Mouse (Mus musculus) natural killer cell, adult 2 months (primary cell): ENCODE results near the gene Ccdc154.

ENCODE experiments used
- DNase-seq, 2 experiments: peaks; one replicate each; pipeline ENCODE4 v3.0.0; 2022; ENCODE audit warnings: low spot score in 2 of 2

The Ccdc154 gene

DNA sequence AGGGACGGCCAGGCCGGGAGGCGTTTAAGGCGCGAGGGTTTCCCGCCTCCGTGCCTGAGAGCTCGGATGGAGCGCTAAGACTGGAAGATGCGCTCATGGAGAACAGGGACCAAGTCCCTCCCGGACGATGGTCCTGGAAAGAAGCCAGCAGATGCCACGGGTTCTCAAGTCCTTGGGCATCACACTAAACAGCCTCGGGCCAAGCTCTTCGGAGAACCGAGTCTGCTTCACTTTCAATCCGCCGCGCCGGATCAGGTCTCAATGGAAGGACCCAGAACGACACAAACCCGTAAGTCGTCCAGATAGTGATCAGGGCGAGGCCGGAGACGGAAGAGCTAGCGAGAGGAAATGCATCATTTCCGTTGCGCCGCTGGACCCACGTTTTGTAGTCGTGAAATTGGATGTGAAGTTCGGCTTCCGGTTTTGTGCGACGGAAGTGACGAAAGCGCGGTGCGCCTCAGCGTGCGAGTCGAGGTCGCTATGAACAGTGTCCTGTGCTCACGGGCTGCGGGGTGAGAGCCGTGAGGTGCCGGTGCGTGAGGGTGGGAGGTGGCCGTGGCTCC, 21.9 kb downstream of the Ccdc154 start, which contains the start of gene BC003965:
BC003965 (plus strand) TSS at position 426 of the 563 bp plus-strand sequence.
- DNase-seq, result peak; percentile 96 to 97

DNA sequence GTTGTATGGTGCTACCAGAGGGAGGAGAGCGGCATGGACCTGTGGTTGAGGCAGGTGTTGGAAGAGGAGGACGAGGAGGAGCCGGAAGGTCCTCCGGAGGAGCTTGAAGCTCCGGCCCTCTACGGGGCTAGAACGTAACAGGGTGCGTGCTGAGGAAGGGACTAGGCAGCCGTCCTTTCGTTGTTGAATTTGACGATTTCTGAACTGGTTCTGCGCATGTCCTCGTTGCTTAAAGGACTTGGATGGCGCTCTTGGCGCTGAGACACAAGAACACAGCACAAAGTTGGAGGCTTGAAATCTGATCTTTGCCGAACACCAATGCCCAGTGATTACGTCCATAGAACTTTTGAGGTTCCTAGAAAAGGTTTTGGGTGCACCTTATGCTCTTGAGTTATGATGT, 22.7 kb downstream of the Ccdc154 start:
- DNase-seq, result no peak

DNA sequence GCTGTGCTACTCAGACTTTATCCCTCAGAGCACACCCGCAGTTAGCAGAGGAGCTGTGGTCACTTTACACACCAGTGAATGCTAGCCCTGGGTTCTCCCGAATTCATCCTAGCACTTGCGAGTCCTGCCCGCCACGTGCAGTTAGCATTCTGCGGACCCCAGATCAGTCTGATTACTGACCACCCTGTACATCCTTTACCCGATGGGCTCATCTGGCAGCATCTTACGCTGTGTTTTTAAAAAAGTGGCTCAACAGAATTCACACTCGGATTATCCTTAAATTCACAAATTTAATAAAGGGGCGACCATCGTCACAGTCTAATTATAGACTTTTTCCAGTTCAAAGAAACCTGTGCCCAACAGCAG, 25.5 kb downstream of the Ccdc154 start:
- DNase-seq, result no peak

DNA sequence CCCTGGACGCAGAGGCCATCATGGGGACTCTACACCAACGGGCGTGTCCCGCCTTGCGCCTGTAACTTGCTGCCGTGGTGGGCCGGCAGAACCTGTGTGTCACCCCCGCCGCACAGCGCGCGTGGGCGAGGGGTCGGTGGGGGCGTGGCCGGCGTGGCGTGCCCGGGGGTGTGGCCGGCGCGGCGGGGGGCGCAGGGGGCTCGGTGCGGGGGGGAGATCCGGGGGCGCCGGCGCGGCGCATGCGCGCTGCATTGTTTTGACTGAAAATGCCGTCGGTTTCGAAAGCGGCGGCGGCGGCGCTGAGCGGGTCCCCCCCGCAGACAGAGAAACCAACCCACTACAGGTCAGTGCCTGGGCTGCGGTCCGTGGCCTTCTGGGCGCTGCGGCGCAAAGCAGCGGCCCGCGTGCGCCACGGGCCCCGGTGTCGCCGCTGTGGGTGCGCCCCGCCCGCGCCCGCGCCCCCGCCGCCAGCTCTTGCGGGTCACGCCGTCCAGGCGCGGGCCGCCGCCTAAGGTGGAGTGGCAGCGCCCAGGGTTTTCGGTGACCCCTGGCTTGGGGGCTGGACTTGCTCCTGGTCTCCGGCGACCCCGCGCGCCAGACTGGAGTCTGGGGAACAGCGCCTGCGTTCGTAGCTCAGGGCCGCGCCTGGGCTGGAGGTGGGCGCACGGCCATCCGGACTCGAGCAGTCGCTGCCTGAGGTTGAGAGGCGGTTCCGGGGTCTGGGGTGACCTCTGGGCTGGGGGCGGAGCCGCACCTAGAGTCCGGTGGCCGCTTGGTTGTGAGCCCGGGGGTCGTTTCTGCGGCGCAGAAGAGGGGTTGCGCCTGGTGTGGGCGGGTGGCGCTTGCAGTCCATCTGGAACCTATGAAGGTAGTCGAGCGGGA, 26.1 kb downstream of the Ccdc154 start, which contains the start of gene Unkl:
Unkl (plus strand) TSS at position 248 of the 882 bp plus-strand sequence.
- peak; percentile 82 for DNase-seq

DNA sequence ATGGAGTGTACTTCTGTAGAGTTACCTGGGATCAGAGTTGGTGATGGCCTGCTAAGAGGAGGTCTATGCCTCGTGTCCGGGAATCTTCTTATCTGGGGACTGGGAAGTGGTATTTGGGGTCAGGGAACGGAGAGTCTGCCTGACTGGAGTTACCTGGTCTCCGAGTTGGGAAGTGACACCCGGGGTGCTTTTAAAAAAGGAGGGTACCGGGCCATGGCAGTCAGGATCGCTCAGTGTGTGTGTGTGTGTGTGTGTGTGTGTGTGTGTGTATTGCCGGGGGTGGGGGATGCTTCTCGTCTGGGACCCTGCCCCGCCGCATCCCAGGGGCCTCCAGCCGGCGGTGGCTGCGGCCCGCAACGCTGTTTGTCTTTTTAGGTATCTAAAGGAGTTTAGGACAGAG, 26.8 kb downstream of the Ccdc154 start:
- DNase-seq, result no peak

DNA sequence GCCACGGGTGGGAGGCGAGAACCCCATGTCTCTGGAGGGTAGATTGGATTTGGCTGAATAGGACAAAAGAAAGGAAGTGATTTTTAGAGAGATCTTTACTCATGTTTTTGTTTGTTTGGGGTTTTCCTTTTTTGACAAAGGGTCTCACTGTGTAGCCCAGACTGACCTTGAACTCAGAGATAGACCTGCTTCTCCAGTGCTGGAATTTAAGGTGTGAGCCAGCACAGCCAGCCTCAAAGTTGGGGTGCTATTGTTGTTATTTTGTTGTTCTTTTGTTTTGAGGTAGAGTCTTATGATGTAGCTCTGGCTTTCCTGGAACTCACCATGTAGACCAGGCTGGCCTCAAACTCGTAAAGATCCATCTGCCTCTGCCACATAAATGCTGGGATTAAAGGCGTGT, 40.1 kb downstream of the Ccdc154 start:
- no peak for DNase-seq

DNA sequence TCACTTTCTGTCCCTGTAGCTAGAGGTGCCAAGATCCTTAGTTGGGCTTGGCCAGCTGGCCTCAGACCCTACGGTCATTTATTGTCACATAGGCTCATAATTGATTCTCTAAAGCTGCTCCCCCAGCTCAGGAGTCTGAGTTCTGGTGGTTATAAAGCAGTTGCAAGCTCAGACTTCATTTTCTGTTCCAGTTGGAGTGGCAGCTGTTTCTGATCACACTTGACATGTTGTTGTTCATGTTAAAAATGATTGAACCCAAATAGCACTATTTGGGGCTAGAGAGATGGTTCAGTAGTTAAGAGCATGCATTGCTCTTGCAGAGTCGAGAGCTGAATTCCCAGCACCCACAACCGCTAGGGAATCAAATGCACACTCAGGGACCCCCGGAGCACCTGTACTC, 47.7 kb downstream of the Ccdc154 start:
- DNase-seq, result no peak

DNA sequence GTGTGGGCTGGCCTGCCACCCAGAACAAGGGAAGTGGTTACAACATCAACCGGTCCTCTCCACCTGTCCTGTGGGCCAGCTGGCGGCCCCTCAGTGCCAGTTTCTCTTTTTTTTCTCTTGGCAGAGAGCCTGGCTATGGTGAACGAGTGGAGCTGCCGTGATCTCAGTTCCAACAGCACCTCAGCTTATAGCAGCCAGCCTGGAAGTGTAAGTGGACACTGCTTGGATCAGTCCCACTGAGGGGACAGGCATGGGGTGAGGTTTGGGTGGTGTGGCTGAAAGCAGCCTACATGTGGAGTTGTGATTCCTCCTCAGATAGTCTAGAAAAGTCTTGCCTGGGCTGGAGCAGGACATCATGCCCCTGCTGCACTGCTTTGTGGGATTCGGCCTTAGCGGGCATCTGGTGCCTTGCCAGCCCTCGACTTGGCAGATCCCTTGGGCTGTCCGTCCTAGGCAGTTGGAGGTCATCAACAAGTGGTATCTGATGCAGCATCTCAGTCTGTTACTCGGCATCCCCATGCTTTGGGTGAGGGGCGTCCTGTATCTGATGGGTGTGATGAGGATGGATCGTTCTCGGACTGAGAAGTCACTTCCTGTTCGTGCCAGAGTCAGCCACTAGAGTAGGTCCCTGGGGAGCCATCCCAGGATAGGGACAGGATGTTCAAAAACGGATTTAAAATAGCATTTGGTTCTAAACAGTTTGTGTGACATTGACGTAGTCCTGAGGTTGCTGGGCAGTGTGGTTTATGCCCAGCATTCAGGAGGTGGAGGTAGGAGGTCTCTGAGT, 48.6 kb downstream of the Ccdc154 start:
- DNase-seq, result no peak

DNA sequence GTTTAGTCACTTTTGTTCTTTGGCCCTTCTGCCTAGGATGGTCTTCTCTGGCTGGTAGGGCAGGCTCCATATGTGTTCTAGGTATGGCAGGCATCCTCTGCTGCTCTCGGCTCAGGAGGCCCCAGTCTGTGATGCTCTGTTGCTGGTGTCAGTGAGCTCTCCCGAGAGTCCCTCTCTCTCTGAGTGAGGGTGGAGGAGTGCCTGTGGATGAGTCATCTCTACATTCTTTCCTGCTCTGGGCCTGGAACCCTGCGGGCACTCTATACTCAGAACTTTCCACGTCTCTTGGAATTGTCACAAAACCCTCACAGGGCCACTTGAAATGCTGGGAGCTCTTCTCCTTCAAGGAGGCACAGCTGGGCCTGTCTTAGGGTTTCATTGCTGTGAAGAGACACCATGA, 49.4 kb downstream of the Ccdc154 start:
- DNase-seq, result no peak

DNA sequence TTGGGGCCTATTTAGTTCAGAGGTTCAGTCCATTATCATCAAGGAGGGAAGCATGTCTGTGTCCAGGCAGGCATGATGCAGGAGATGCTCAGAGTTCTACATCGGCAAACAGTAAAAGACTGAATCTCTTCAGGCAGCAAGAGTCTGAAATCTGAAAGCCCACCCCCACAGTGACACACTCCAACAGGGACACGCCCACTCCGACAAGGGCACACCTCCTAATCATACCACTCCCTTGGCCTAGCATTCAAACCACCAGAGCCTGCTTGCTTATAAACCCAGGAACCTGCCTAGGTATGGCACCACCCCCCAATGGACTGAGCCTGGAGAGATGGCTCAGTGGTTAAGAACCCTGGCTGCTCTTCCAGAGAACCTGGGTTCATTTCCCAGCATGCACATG, 53.2 kb downstream of the Ccdc154 start:
- DNase-seq, result no peak

DNA sequence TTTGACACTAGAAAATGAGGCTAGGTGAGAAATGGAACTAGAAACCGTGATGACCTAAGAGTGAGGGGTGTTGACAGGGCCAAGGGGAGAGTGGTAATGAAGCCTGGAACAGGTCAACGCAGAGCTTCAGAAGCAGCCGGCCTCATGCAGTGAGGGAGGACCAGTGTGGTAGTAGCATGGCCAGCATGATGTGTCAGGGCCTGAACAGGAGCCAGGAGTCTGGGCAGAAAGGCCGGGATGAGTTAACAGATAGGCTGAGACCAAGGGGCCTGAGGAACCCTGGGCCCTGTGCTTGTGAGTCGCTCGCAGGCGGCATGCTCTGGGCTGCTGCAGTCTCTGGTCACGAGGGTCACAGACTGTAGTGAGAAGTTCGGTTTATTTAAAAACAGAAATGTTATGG, 56.7 kb downstream of the Ccdc154 start:
- DNase-seq, result no peak

DNA sequence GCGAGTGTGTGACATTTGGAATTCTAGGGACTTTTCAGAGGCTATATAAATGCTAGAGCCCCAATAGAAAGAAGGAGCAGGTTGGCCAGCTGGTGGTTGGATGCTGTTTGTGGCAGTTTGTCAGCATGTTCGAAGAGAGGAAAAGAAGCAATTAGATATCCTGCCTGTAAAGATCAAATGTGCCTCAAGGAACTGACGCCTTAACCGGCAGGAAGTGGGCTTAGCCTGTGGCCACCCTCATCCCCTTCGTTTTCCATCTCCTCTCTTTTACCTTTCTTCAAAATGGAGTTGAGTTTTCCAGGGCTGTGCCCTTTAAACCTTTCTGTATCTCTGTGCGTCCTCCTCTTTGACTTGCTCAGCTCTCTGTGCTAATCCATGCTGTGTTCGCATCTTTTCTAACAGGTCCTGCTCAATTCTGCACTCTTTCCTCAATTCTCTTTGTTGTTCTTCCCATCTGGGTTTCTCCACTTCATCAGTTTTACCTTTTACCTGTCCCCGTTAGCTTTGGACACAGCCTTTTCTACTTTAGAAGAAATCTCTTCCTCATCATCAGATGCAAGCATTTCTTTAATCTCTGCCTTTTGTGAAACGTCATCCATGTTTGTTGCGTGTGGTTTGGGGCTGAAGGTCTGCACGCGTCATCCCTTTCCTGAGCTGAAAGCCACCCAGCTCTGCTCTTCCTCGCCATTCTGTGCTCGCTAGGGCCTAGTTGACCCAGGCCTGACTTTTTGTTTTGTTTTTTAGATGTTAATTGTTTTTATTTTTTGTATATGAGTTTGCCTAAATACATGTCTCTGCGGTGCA, 57.4 kb downstream of the Ccdc154 start:
- DNase-seq, result no peak

DNA sequence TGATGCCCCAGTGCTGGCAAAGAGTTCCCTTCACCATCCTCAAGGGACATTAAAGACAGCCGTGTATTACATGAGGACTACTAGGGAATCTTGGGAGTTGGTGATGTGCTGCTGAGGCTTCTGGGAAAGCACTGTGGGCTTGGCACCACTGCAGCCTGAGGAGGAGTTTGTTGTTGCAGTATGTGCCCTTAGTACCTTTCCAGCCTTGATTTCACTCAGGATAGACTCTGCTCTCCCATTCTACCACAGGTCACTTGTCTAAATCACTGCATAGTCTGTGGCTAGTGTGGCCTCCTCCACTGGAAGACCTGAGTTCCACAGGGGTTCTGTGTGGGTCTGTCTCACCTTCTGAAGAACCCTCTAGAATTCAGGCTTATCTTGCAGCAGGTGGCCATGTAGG, 58.5 kb downstream of the Ccdc154 start:
- no peak for DNase-seq
